Mouse (Mus musculus): ENCODE data around the gene Luzp1.

Gene Luzp1

GRCm38 (mm10) chr4:136602568-136602967 lies 133.0 kb downstream of the Luzp1 start, which contains the start of gene Kdm1a:
Gene Kdm1a (minus strand): TSS chr4:136602723.
- in situ Hi-C loops (cut with MboI, MseI), result no loop called here
